Mouse (Mus musculus): ENCODE data around the gene Cfap36.
A peak's percentile ranks its signal among the peaks of the same experiment; 100 is the strongest.

Gene Cfap36

DNA sequence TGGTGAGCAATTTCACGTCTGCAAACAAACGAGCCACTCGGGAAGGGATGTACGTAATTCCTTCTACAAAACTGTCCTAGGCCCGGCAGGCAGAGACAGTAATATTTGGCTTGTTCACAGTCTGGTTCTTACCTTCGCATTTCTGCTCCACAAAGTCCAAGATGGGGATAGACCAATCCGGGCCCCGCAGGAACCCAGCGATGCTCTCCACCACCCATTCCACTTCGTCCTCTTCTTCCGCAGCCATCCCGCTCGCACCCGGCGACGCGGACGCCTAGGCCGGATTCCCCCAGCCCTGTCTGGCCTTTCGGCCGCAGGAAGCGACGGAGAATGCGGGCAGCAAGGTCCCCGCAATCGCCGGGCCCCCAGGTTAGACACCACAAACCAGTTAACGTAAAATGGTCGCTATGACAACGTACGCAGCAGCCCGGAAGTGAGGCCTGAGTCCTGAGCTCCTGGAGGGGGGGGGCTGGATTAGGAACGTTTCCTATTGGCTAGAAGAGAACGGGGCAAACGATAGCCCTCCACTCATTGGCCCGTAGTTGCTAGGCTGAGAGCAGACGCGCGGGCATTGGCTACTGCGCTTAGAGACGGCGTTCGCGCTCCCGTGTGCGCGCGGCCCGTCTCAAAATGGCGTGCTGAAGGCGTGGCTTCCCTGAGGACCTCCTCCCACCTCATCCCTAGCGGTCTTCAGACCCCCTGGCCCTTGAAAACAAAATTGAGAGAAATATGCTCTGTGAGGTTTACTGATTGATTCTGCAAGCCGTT, at the start of gene Cfap36:
Cfap36 (minus strand) TSS at position 527 of the 768 bp plus-strand sequence.
- peak; percentile 92 to 95 for DNase-seq

DNA sequence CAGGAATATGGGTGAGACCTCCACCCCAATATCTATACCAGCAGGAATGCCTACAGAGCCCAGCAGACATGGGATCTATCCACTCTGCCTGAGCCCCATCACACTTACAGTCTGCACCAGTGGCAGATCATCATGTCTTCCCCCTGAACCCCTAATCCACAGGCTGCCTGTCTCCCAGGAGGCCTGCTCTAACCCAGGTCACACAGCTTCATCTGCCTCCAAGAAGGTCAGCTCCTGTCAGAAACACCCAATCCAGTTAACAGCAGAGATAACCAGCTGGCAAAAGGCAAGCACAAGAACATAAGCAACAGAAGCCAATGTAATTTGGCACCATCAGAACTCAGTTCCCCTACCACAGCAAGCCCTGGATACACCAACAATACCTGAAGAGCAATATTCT, 40.1 kb upstream of the Cfap36 start:
- DNase-seq = no peak

GRCm38 (mm10) chr11:29286040-29286439, 38.8 kb upstream of the Cfap36 start:
- no peak for DNase-seq

GRCm38 (mm10) chr11:29274758-29275157, 27.5 kb upstream of the Cfap36 start:
- DNase-seq = no peak

GRCm38 (mm10) chr11:29267824-29268223, 20.6 kb upstream of the Cfap36 start:
- DNase-seq = peak in 1 of 2 experiments; percentile 53

DNA sequence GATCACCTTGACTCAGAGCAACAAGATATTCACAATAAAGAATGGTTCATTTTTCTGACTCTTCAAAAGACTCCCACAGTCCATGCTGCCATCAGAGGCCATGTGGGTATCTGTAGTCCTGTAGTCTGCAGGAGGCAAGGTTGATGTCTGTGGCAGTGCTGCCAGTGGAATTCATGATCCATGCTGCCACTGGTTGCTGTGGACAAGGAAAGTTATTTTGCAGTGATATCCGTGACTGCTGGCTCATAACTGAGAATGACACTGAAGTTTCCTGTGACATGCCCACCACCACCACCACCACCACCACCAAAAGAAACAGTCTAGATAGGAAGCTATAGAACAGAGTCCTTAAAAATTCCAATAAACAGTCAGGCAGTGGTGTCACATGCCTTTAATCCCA, 7.4 kb upstream of the Cfap36 start:
- DNase-seq = no peak

- DNase-seq = no peak
Measured at GRCm38 (mm10) chr11:29248386-29248785, 1.2 kb upstream of the Cfap36 start.

- no peak for DNase-seq
Measured at GRCm38 (mm10) chr11:29247725-29248124, 516 bp upstream of the Cfap36 start.

DNA sequence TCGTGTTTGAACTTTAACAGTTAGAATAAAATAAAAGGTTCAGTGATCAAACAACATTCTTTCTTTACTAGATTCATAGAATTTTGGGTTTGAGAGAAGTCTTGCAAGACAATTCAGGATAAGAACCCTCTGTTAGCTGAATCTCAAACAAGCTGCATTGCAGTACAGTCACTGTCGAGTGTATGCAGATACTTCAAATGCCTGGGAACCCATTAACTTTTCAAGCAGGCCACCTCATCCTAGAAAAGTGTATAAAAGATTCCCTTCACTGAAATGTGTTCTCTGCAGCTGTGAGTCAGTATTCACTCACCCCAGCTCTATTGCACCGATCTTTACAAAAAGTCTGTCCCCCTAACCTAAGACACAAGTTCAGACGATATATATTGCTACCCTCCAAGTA, 1.2 kb downstream of the Cfap36 start:
- DNase-seq = no peak

DNA sequence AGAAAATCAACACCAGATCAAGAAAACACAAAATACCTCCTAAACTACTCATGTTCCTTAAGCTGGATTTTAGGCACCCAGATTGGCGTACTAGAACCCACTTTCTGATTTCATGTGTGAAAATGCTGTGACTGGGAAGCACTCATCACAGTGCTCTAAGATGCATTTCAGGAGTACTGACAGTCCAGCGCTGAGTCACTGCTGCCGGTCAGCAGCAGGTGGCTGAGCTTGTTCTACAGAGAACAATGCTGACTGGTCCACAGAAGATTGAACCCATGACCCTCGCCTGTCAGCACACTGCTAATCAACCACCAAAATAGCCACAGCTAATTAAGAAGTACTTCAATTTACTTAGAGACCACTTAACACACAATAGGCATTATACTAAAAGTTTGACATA, 5.2 kb downstream of the Cfap36 start:
- DNase-seq = no peak

DNA sequence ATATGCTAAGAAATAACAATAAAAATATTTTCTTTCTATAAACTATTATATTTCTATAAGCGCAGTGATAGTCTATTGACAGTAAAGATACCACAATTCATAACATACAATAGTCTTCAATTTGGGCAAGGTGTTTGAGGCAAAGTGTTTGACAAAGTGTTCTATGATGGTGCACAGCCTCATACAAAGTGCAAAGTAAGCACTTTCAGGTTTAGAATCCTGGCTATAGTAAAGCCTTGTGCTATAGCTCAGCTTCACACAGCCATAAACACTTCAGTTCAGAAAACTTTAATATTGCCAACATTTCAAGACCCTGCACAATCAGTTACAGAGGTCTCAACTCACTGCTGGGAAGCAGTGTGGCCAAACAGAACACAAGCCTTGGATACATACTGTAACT, 7.9 kb downstream of the Cfap36 start:
- DNase-seq = no peak

GRCm38 (mm10) chr11:29238551-29238950, 8.7 kb downstream of the Cfap36 start:
- no peak for DNase-seq

DNA sequence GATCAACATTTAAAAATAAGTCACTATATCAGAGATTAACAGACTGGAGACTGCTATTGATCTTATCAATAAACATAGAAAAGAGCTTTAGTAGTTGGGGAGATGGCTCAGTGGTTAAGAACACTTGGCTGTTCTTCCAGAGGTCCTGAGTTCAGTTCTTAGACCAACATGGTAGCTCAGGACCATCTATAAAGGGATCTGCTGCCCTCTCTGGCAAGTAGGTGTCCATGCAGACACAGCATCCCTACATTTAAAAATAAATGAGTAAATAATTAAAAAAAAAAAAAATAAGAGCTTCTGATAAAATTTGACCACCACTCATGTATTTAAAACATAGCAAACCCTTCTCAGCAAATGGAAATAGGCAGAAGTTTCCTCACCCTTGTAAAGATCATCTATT, 9.2 kb downstream of the Cfap36 start:
- no peak for DNase-seq

- DNase-seq = no peak
Measured at GRCm38 (mm10) chr11:29237364-29237763, 9.8 kb downstream of the Cfap36 start.

DNA sequence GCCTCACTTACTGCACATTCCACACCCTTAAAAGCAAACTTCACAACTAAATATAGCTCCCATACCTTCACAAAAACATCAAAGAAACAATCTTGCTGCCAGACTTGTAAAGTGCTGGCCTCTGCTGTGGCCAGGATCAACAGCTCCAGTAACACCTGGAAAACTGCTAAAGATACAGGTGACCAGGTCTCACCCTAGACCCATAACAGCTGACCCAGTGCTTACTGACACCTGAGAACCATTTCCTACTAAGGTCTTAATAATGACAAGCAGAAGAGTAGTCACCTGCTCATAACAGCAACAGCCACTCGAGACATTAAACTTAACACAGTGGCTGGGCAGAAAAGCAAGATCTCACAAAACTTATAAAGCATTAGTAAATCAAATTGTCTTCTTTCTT, 13.6 kb downstream of the Cfap36 start:
- no peak for DNase-seq

- no peak for DNase-seq
Measured at GRCm38 (mm10) chr11:29228957-29229356, 18.3 kb downstream of the Cfap36 start.

GRCm38 (mm10) chr11:29224754-29225153, 22.5 kb downstream of the Cfap36 start:
- no peak for DNase-seq

DNA sequence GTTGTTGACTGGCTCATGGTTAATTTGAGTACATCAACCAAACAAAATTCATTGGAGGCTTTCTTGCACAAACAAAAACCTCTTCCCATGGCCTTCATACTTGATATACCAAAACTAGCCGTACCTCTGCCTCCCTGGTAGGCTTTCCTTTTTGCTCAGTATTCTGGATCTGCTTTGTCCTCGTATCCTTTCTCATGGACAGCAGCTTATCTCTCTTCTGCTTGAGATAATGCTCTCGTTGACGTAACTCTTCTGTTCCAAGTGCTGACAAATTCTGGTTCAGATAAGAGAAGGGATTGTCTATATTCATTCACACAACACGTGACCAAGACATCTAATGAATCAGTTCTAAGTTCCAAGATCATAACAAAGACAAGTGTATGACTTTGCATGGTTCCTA, 24.9 kb downstream of the Cfap36 start:
- DNase-seq = no peak

- DNase-seq = no peak
Measured at GRCm38 (mm10) chr11:29219055-29219454, 28.2 kb downstream of the Cfap36 start.

DNA sequence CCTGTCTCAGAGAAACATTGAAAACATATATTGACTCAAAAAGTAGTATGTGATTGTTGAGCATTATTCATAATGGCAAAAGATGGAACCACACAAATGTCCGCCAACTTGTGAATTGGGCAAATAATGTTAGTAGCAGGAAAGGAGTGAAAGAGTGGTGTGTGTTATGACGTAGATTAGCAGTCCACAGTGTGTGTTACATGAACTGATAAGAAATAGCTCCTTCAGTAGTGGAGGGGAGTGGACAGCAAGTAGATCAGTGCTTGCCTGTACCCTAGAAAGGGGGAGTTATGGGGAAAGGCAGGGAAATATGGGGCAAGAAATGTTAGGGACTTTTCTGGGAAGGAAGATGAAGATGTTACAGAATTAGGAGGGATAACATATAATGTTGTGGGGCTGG, 31.0 kb downstream of the Cfap36 start:
- DNase-seq = no peak

DNA sequence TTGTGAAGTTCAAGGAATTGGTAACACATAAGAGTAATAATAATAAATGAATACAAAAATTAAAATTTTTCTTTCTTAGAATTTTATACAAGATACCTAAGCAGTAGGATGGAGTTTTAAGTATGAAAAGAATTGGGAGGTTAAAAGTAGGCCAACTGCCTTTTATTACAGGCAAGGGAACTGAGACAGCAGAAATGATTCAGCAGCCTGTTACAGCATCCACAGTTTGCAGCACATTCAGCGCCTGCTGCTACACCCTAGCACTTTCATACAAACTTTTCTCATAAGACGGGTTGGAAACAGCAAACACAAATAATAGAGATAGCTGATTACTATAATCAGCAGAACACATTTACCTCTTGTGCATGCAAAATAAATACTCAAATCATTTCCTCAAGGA, 37.4 kb downstream of the Cfap36 start:
- no peak for DNase-seq

- DNase-seq = no peak
Measured at GRCm38 (mm10) chr11:29203653-29204052, 43.6 kb downstream of the Cfap36 start.

DNA sequence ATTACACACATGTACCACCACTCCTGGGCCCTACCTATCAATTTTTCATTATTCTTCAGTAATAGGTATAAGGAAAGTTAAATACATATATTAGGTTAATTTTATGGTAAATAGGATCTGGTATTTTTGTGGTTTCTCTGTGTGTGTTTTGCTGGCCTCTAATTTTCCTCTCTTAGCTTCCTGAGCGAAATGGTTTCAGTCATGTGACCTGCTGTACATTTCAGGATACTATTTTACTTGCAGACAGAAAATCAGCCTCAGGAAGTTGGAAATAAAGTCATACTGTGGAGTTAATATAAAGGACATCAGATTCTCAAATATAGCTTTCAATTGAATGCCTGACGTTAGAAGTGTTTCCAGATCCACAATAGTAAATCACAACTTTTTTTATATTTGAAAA, 58.2 kb downstream of the Cfap36 start:
- DNase-seq = no peak

DNA sequence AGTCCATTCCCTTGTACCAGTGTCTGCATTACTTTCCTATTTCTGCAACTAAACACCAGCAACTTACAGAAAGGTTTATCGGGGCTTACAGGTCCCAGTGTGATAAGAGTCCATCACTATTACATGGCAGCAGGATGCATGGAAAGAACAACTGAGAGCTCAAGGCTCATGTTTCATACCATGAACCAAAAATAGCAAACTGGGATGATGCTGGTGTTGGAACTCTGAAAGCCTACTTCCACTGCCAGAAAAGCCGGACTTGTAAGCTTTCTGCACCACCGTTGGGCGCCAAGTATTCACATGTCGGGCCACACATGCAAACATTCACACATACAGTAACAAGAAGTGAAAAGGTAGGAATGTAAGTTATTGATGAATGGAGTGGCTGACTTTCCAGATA, 65.5 kb downstream of the Cfap36 start:
- no peak for DNase-seq

DNA sequence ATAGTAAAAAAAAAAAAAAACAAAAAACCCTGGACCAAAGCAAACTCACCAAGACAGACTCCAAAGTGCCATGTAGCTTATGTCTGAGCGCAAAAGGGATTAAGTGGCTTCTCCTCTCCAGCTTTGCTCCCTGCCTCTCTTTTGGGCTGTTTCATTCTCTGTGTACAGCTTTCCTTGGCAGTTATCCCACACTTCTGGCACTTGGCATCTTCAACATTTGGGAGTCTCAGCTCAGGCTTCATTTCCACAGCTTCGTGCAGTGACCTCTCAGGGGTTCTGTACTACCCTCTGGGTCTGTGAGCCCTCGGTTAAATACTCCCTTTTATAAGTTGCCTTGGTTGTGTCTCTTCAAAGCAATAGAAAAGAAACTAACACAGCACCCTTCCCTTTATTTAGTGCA, 66.6 kb downstream of the Cfap36 start:
- DNase-seq = no peak
